Mouse (Mus musculus) intestine, postnatal 0 days (tissue): ENCODE measurements around the gene Rnf44. TPM values are rescaled to one million over a fixed set of nuclear protein-coding genes. Genes with fewer than 3 reads are reported as not detected.
A peak's percentile ranks its signal among the peaks of the same experiment; 100 is the strongest.

ENCODE experiments used
- ATAC-seq: fragments of 200-750 bp; cut with Nextera tagmentation; 2 replicates; pipeline ENCODE4 v1.8.0; 2017; ENCODE audit warnings: mild to moderate bottlenecking, moderate TSS enrichment, moderate library complexity
- H3K27ac ChIP-seq: fragments of 300-500 bp; sonication (generic); 2 replicates; pipeline ENCODE4 v1.5.1; 2014; ENCODE audit warnings: mild to moderate bottlenecking, low read depth, low read length, moderate library complexity
- H3K27me3 ChIP-seq: fragments of 300-500 bp; sonication (generic); replicated peaks from 2 replicates; pipeline ENCODE4 v1.6.1; 2014; ENCODE audit warnings: low read length, mixed read lengths; ENCODE audit not compliant: control insufficient read depth, insufficient read depth
- H3K36me3 ChIP-seq: fragments of 300-500 bp; sonication (generic); 2 replicates; pipeline ENCODE4 v1.6.1; 2014; ENCODE audit warnings: mild to moderate bottlenecking, moderate library complexity; ENCODE audit not compliant: control insufficient read depth, insufficient read depth
- H3K4me1 ChIP-seq: fragments of 300-500 bp; sonication (generic); replicated peaks from 2 replicates; pipeline ENCODE4 v1.6.1; 2014; ENCODE audit warnings: antibody characterized with exemption, low read length, mixed read lengths; ENCODE audit not compliant: control insufficient read depth, insufficient read depth
- H3K4me2 ChIP-seq: fragments of 300-500 bp; sonication (generic); replicated peaks from 2 replicates; pipeline ENCODE4 v1.6.1; 2014; ENCODE audit warnings: low read depth, mild to moderate bottlenecking, moderate library complexity
- H3K4me3 ChIP-seq: fragments of 300-500 bp; sonication (generic); 2 replicates; pipeline ENCODE4 v1.5.1; 2014; ENCODE audit warnings: low read depth, low read length
- H3K9ac ChIP-seq: fragments of 300-500 bp; sonication (generic); 2 replicates; pipeline ENCODE4 v1.6.1; 2014; ENCODE audit warnings: mild to moderate bottlenecking, low read depth, low read length
- H3K9me3 ChIP-seq: fragments of 300-500 bp; sonication (generic); 2 replicates; pipeline ENCODE4 v1.6.1; 2016; ENCODE audit warnings: mixed run types; ENCODE audit not compliant: control insufficient read depth
- CTCF ChIP-seq: sonication (generic); IDR thresholded peaks from 2 replicates; pipeline ENCODE4 v1.5.1; 2016; ENCODE audit warnings: low read depth, mild to moderate bottlenecking, control low read depth, antibody characterized with exemption, moderate library complexity
- WGBS: fragments of 180-500 bp; shearing (Covaris S2); extraction: QIAGEN DNeasy Blood & Tissue Kit; methylation state at CpG from one replicate; pipeline ENCODE4 v1.1.7; 2014; 5-methylcytosine and 5-hydroxymethylcytosine counted together
- polyA plus RNA-seq: library from polyadenylated mRNA; unstranded; fragments of >200 nt; fragmentation: Nextera tagmentation; extraction: Ambion mirVana; gene quantifications from 2 replicates; pipeline ENCODE4 v1.2.1, GENCODE M21; 2015

Rnf44 gene
- polyA plus RNA-seq, 1 experiment from 2014 or later, result 75.1 TPM

DNA sequence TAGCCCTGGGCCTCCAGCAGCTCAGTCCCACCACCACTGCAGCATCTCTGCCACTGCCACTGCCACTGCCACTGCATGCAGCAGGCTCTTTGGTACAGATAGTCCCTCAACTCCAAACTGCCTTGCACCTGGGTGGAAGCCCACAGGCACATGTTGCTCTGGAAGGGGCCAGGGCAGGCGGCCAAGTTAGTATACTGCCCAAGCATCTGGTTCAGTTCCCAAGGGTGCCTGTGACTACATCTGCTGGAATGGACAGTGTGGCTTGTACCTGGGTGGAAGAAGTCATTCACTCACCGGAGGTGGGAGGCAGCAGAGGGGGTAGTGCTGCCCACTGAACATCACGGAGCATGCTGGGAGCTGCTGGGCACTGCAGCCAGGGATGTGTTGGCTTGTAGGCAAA lies 10.4 kb downstream of the Rnf44 start:
- Histone ChIP-seq H3K4me3 (no peak overlapping the region), H3K9ac (no peak overlapping the region), H3K27me3 (no peaks in the 10 kb centered on the region), H3K4me1 (peaks cover 5% of the 10 kb centered on the region; the same call in 1 of the 2 replicates), H3K9me3 (no peaks in the 10 kb centered on the region), H3K27ac (no peak overlapping the region), H3K4me2 (no peak overlapping the region), H3K36me3 (peaks cover 45% of the 10 kb centered on the region)
- TF ChIP-seq CTCF, result no peak
- ATAC-seq, result no peak
- WGBS, result 94% methylated on average over 3 of the region's 3 CpGs

DNA sequence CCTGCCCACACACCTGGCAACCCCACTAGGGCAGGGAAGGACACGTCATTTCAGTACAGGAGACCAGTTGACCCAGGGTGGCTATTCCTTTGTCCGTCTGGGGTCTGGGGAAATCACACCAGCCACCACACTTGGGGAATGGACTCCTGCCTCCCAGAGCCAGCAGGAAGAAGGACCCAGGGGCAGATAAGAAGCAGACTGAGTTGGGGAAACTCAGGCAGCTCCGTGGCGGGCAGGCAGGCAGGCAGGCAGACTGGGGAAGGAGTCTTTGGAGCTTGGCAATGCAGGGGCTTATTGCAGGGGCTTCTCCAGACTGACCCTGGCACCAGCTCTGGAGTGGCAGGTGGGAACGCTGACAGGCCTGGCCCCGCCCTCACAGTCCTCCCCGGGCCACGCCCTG lies 12.4 kb downstream of the Rnf44 start:
- 73% methylated on average over 8 of the region's 8 CpGs for WGBS

DNA sequence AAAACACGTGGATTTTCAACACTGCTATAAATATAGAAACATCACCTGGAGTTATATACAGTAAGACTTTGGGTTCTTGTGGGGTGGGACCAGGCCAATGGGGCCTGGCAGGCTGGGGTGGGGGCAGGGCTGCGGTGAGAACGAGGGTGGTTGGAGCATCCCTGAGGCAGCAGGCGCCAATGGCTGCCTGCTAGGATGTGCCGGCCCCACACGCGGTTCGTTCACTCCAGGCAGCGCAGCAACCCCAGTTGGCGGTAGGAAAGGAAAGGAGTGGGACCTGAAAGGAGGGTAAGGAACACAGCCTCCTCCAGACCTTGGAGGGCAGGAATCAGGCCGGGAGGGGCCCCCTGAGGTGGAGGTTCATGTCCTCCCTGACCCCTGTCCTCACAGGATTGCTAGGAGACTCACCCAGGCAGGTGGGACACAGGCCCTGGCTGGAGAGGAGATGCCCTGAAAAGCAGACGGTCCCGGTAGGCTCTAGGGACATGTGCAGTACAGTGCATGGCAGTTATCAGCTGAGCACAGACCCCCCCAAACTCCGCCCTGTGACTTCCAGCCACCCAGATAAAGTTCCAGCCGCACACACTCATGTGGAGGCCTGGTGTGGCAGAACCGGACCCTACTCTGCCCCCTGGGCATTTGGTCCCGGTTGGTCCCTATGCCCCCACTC lies 13.4 kb downstream of the Rnf44 start:
- H3K36me3 ChIP-seq, result peaks cover 45% of the 10 kb centered on the region
- no peak overlapping the region for H3K4me2 ChIP-seq
- no peak overlapping the region for H3K9ac ChIP-seq
- no peaks in the 10 kb centered on the region for H3K27me3 ChIP-seq
- no peak for TF ChIP-seq CTCF
- H3K9me3 ChIP-seq, result no peaks in the 10 kb centered on the region
- 78% methylated on average over 17 of the region's 17 CpGs for WGBS
- H3K27ac ChIP-seq, result no peak overlapping the region; the same call in 1 of the 2 replicates
- H3K4me3 ChIP-seq, result no peak overlapping the region
- ATAC-seq, result no peak
- no peaks in the 10 kb centered on the region; the same call in 1 of the 2 replicates for H3K4me1 ChIP-seq

More for the DNA sequence above, 12.4 kb downstream of the Rnf44 start:
- ATAC-seq, result no peak
- Histone ChIP-seq H3K27me3 (no peaks in the 10 kb centered on the region), H3K36me3 (peaks cover 45% of the 10 kb centered on the region), H3K27ac (no peak overlapping the region; the same call in 1 of the 2 replicates), H3K4me3 (no peak overlapping the region), H3K9me3 (no peaks in the 10 kb centered on the region), H3K4me1 (peaks cover 4% of the 10 kb centered on the region; the same call in 1 of the 2 replicates), H3K9ac (no peak overlapping the region), H3K4me2 (no peak overlapping the region)
- no peak for TF ChIP-seq CTCF

DNA sequence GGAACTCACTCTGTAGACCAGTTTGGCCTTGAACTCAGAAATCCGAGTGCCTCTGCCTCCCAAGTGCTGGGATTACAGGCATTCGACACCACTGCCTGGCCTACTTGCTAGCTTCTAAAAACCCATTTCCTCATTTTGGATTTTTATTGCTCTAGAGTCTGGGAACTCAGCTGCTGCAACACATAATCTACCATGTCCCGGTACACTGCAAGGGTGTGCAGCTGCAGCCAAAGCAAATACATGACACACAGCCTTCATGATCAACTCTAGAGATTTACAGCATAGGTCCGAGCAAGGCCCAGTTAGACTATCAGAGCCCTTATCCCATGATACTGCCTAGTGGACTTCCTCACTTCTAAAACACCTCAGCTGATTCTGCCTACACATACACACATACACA lies 15.4 kb downstream of the Rnf44 start:
- Histone ChIP-seq H3K4me3 (no peak overlapping the region), H3K36me3 (peaks cover 38% of the 10 kb centered on the region), H3K4me2 (no peak overlapping the region), H3K27ac (no peak overlapping the region), H3K9me3 (no peaks in the 10 kb centered on the region), H3K9ac (no peak overlapping the region), H3K4me1 (no peaks in the 10 kb centered on the region), H3K27me3 (no peaks in the 10 kb centered on the region)
- 31% methylated on average over 4 of the region's 4 CpGs for WGBS
- no peak for ATAC-seq
- TF ChIP-seq CTCF, result no peak

DNA sequence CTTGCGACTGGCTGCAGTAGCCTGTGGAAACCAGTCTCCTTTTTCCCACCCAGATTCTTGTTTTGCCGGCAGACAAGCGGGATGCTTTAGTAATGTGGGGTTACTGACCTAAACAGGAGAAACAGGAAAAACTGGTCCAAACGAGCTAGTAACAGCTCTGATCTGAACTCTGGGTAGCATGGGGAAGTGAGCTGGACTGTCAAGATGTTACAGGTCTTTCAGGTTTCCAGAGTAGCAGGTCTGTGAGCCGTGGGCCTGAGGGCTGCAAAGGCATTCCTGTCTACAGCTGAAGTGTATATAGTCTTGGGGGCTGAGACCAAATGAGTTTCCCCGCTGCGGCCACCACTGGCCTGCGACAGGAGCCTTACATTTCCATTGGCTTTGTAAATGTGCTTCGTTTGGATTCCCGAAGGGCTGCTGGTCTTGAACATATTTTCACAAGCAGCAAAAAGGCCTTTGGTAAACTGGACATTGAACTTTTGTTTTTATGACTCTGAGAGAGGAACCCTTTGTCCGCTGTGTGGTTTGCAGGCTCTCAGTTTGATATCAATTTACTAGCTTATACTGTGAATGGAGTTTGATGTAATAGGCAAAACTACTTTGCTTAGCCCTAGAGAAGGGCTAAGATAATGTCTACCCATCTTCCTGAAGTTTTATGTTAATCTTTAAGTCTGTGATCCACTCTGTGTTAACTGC lies 17.7 kb downstream of the Rnf44 start:
- ATAC-seq, result peak; percentile 68
- no peak for TF ChIP-seq CTCF
- H3K4me1 ChIP-seq, result no peaks in the 10 kb centered on the region
- H3K27ac ChIP-seq, result peak overlapping the region; percentile 51; the same call in 1 of the 2 replicates
- H3K27me3 ChIP-seq, result no peaks in the 10 kb centered on the region
- peaks cover 15% of the 10 kb centered on the region for H3K36me3 ChIP-seq
- H3K4me2 ChIP-seq, result 0 out of 2 replicates have a peak overlapping the region, but pooled peaks have one; percentile 17
- H3K4me3 ChIP-seq, result no peak overlapping the region
- H3K9me3 ChIP-seq, result no peaks in the 10 kb centered on the region
- H3K9ac ChIP-seq, result no peak overlapping the region
- WGBS, result 27% methylated on average over 11 of the region's 11 CpGs

DNA sequence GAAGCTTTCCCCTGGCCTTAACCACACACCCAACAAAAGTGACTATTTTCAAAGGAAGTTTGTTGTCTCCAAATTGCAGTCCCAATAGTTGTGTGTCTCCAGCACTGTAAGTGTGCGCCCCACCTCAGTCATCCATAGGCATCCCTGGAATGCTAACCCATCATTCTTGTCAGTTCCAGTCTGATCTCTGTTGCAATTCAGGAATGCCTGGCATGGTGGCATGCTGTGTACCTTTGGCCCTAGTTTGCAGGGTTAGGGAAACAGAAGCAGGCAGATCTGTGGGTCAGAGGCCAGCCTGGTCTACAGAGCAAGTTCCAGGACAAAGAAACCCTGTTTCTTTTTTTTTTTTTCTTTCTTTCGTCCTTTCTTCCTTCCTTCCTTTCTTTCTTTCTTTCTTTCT lies 23.2 kb downstream of the Rnf44 start:
- no peak for TF ChIP-seq CTCF
- H3K27ac ChIP-seq, result no peak overlapping the region
- H3K36me3 ChIP-seq, result no peaks in the 10 kb centered on the region
- H3K4me3 ChIP-seq, result no peak overlapping the region
- H3K27me3 ChIP-seq, result no peaks in the 10 kb centered on the region
- no peaks in the 10 kb centered on the region for H3K9me3 ChIP-seq
- no peak overlapping the region for H3K9ac ChIP-seq
- ATAC-seq, result no peak
- H3K4me1 ChIP-seq, result no peaks in the 10 kb centered on the region
- no peak overlapping the region for H3K4me2 ChIP-seq
- WGBS, result 70% methylated on average over 2 of the region's 2 CpGs
